Mouse (Mus musculus) ZHBTc4 (cell line): ENCODE measurements around the gene En1.
A peak's percentile ranks its signal among the peaks of the same experiment; 100 is the strongest.

ENCODE experiments used
- DNase-seq: peaks from one replicate; pipeline ENCODE4 v3.0.0-alpha.2; 2011; ENCODE audit warnings: low read depth, low spot score

The En1 gene

DNA sequence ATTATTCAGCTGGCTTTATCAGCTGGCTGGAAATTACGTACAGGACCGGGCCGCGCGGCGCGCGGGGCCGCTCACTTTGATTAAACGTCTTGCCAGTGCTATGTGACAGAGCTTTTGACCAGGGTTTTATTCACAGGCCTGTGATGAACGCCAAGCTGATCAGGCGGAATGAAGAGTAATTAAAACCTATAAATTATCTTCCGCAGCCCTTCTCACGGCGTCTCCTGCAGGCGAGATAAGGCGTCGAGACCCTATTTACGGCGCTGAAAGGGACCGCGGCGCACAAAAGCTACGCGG is 2.1 kb upstream of the En1 start:
- peak; percentile 32 for DNase-seq

GRCm38 (mm10) chr1:120600516-120601252 is 1.5 kb upstream of the En1 start:
- DNase-seq = peak; percentile 23

- DNase-seq = peak; percentile 29
These were observed 873 bp upstream of the En1 start for GRCm38 (mm10) chr1:120601253-120601836.

DNA sequence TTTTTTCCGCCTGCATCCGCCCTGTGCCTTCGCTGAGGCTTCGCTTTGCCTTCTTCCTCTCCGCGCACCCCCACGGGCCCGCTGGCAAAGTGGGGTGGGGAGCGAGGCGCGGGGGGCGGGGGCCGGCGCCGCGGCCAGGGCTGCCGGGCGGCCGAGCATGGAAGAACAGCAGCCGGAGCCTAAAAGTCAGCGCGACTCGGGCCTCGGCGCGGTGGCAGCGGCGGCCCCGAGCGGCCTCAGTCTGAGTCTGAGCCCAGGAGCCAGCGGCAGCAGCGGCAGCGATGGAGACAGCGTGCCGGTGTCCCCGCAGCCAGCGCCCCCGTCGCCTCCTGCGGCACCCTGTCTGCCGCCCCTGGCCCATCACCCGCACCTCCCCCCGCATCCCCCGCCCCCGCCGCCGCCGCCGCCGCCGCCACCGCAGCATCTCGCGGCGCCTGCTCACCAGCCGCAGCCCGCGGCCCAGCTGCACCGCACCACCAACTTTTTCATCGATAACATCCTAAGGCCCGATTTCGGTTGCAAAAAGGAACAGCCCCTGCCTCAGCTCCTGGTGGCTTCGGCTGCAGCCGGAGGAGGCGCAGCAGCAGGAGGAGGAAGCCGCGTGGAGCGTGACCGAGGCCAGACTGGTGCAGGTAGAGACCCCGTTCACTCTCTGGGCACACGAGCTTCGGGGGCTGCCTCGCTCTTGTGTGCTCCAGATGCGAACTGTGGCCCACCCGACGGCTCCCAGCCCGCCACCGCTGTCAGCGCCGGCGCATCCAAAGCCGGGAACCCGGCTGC is 848 bp downstream of the En1 start:
- DNase-seq = peak; percentile 63

- peak; percentile 59 for DNase-seq
These were observed 1.4 kb downstream of the En1 start for GRCm38 (mm10) chr1:120603656-120604051.

- DNase-seq = peak; percentile 33
These were observed 2.4 kb downstream of the En1 start for GRCm38 (mm10) chr1:120604431-120605142.

GRCm38 (mm10) chr1:120605143-120605435 is 2.9 kb downstream of the En1 start:
- DNase-seq = peak; percentile 50

DNA sequence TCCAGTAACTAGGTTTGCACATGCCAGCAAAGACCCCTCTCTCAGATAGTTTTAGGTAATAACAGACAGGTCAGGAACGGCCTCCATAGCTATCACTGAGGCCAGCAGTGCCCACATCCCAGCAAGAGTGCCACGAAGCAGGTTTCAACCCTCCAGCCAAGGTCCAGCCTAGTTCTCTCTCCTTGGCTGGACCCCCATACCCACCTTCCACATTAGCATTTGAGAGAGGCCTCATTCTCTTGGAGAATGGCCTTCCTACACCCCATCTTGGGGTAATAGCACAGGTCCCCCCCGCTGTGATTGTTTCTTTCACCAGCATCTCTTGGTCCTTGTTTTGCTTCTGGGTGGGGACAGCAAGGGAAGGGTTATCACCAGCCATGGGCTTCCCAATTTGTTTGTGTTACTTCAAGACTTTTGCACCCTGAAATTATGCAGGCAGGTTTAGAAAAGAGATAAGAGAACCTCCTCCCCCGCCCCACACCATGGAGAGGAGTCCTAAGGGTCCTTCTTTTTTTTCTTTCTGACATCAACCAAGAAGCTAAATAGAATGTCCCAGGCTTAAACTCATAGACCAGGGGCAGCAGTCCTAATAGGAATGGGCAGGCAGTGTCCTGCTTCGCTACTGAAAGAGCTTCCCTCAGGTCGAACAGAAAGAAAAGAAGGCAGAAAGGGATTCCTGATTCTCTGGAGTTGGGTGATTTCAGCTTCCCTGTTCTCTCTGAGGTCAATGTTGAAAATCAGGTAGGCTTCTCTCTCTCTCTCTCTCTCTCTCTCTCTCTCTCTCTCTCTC is 3.5 kb downstream of the En1 start:
- DNase-seq = no peak

GRCm38 (mm10) chr1:120606641-120607575 is 4.7 kb downstream of the En1 start:
- peak; percentile 47 for DNase-seq

DNA sequence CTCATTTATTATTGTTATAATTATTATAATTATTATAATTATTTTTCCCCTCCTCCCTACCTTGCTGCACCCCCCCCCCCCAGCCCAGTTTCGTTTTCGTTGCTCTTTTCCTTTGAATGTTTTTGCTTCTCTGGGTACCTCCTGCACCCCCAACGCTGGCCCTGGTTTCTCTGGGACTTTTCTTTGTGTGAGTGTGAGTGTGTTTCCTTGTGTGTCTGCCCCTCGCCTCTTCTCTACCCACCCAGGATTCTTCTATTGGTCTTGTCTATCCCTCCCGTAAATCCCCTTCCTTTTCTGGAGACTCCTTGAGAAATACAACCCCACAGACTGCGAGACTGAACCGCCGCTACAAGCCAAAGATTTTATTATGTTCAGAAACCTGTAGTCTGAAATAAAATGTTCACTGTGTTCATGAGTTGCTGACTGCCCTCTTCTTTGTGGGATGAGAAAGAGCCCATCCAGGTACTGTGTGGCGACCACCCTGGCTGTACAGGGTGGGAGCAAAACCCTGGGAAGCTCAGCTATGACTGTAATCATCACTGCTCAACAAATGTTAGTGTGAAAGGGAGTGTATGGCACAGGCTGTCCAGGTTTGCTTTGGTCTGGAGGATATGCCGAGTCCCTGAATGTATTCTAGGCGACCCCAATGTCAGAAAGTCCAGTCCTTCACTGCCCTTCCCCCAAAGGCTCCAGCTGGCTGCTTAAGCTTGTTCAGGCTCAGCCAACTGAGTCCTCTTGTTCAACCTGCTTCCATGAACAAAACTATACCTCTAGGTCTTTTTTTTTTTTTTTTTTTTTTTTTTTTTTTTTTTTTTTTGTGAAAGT is 5.6 kb downstream of the En1 start:
- no peak for DNase-seq

DNA sequence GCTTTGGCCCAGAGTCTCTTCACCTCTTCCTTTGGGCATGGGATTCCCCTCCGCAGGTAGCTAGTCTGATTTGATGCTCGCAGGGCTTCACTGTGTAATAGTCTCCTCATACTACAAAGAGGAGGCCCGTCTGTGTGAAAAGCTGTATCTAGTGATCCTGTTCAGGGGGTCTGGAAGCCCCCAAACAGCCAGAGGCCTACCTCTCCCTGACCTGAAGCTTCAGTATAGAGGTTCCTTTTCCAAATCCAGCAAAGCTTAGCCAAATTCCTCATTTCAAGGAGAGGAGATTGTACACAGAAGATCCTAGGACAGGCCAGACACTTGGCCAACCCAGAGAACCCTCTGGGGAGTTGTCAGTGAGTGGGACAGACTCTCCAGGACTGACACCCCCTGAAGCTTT is 6.2 kb downstream of the En1 start:
- DNase-seq = no peak

GRCm38 (mm10) chr1:120609611-120610010 is 7.4 kb downstream of the En1 start:
- DNase-seq = no peak

GRCm38 (mm10) chr1:120613461-120614306 is 11.5 kb downstream of the En1 start:
- no peak for DNase-seq

DNA sequence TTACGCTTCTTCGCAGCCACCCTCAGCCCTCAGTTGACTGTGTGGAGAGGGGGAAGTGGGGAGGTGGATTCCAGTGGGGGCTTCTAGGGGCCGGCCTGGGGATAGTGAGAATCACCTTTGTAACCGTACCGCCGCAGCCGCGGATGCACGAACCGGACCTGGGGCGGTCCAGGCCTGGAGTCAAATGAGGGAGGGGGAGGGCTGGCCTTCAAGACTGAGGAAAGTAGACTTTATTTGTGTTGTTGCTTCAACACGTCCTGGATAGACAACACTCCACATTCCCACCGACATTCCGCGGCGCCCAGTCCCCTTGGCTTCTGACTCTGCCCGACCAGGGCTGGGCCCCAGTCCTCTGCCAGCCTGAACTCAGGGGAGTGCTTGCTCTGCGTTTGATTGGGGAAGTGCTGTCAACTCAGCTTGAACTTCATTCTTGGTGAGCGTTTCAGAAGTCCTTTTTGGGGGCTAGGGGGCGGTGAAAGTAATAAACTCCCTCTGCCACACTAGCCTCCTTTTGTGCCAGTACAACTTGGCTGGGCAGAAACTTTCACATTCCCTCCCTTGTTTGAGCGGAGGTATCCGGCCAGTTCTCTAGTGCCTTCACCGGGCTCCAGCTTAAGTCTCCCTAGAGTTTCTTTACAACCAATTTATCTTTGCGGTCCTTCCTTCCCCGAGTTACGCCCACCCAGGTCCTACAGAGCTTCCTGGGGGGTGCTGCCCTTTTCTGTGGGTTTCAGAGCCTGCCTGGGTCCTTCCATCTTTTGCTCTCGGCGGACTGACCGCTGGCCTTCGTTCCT is 12.3 kb downstream of the En1 start:
- peak; percentile 18 for DNase-seq

DNA sequence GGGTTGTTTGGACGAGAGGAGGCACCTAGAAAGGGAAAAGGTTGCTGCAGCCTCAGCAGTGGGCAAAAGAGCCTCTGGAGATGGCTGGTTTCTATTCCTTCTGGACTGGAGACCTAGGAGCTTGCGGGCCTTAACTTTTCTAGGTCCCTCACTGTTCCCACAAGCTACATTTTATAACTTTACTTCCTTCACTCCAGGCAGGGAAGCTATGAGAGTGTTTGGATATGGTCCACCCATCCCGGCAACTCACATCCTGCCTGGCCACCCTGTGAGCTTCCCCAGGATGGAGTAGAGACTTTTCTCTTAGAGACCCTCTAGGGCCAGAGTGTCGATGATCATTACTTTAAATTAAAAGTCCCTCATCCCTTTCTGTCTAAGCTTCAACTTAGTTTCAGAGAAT is 13.3 kb downstream of the En1 start:
- DNase-seq = no peak

- DNase-seq = no peak
These were observed 13.7 kb downstream of the En1 start for GRCm38 (mm10) chr1:120615927-120616326.

GRCm38 (mm10) chr1:120621383-120621782 is 19.2 kb downstream of the En1 start:
- no peak for DNase-seq
